In genomic region chr19:53405810-53406209, GRCm38 (mm10) we compare ENCODE assay signal across 22 mouse cellular contexts. TPM values are rescaled to one million over a fixed set of nuclear protein-coding genes. Genes with fewer than 3 reads are reported as not detected.
DNase-seq lines count a peak whose midpoint lies in the region; ATAC-seq and TF ChIP-seq lines count a peak whose summit lies in the region.
"Had no signal": no experiment of that assay in that cellular context is flagged by ENCODE, and none has a peak within 500 bp of the region (broad histone marks: within the 10 kb centered on the region; RNA-seq: fewer than 3 reads in every experiment).

No protein-coding gene starts in this region.

- H3K4me1 ChIP-seq in embryonic fibroblast, embryonic 13.5 days (ENCODE audit: control insufficient read depth, insufficient read depth, low read length), result peaks cover 14% of the 10 kb centered on the region
- H3K4me1 ChIP-seq in stomach, embryonic 16.5 days (ENCODE audit: control insufficient read depth, insufficient read depth, low read length), result no peaks in the 10 kb centered on the region
- H3K4me1 ChIP-seq in midbrain, embryonic 14.5 days (ENCODE audit: control insufficient read depth, insufficient read depth, low read length), result no peaks in the 10 kb centered on the region
- H3K4me1 ChIP-seq: hindbrain, embryonic 12.5 days had no signal

- H3K4me2 ChIP-seq in stomach, embryonic 16.5 days (ENCODE audit: low read depth, low read length), result no peak overlapping the region
- no peak overlapping the region for H3K4me2 ChIP-seq in midbrain, embryonic 14.5 days (ENCODE audit: low read length)
- H3K4me2 ChIP-seq: embryonic facial prominence, embryonic 13.5 days; forebrain, embryonic 13.5 days; hindbrain, embryonic 12.5 days had no signal

- no peaks in the 10 kb centered on the region for H3K27me3 ChIP-seq in C2C12 (ENCODE audit: control insufficient read depth, insufficient read depth, insufficient read length)
- no peaks in the 10 kb centered on the region for H3K27me3 ChIP-seq in stomach, embryonic 16.5 days (ENCODE audit: control insufficient read depth, insufficient read depth, low read length)
- no peaks in the 10 kb centered on the region for H3K27me3 ChIP-seq in midbrain, embryonic 14.5 days (ENCODE audit: control insufficient read depth, insufficient read depth, low read length)
- H3K27me3 ChIP-seq: embryonic facial prominence, embryonic 13.5 days; forebrain, embryonic 13.5 days; hindbrain, embryonic 12.5 days had no signal

- no peaks in the 10 kb centered on the region for H3K36me3 ChIP-seq in C2C12 (ENCODE audit: control insufficient read depth, insufficient read depth)
- H3K36me3 ChIP-seq in stomach, embryonic 16.5 days (ENCODE audit: control insufficient read depth, insufficient read depth, low read length), result no peaks in the 10 kb centered on the region
- no peaks in the 10 kb centered on the region for H3K36me3 ChIP-seq in midbrain, embryonic 14.5 days (ENCODE audit: control insufficient read depth, insufficient read depth, low read length)
- H3K36me3 ChIP-seq: embryonic facial prominence, embryonic 13.5 days; heart, embryonic 10.5 days; hindbrain, embryonic 12.5 days had no signal

- H3K27ac ChIP-seq in embryonic fibroblast, embryonic 13.5 days (ENCODE audit: insufficient read depth, low read length), result peak overlapping the region; percentile 79; the same call in 1 of the 2 replicates
- H3K27ac ChIP-seq in stomach, embryonic 16.5 days (ENCODE audit: low read length), result no peak overlapping the region
- H3K27ac ChIP-seq in midbrain, embryonic 14.5 days (replicated peaks; ENCODE audit: low read depth, low read length), result no peak overlapping the region
- H3K27ac ChIP-seq: embryonic facial prominence, embryonic 13.5 days; forebrain, embryonic 13.5 days; heart, embryonic 10.5 days; hindbrain, embryonic 12.5 days had no signal

- DNase-seq in 3T3-L1 (ENCODE audit: low read depth, low spot score), result peak; percentile 85
- no peak for DNase-seq in B cell, adult 2 months
- no peak for DNase-seq in midbrain, embryonic 14.5 days
- no peak for DNase-seq in spleen, adult 12 weeks (ENCODE audit: low spot score)
- DNase-seq: adrenal gland, postnatal 10 days; cerebellum, adult 11-12 months; cerebellum, postnatal 36 days; forebrain, postnatal 0 days; gastrocnemius, postnatal 14 days; heart, postnatal 10 days; heart, postnatal 4 days had no signal

- no peak for TF ChIP-seq POLR2A in embryonic fibroblast, embryonic 13.5 days (IDR thresholded peaks at IDR 0.05; ENCODE audit: low read depth, low read length)

- no peak for TF ChIP-seq CTCF in C2C12 (IDR thresholded peaks at IDR 0.05; ENCODE audit: control insufficient read depth, insufficient read depth, insufficient read length)
- no peak for TF ChIP-seq CTCF in embryonic fibroblast, embryonic 13.5 days (IDR thresholded peaks at IDR 0.05; ENCODE audit: borderline replicate concordance, insufficient read depth, low read length)

- H3K9me3 ChIP-seq in stomach, embryonic 16.5 days (replicated peaks; ENCODE audit: control insufficient read depth, low read length), result no peaks in the 10 kb centered on the region
- H3K9me3 ChIP-seq in midbrain, embryonic 14.5 days (ENCODE audit: control insufficient read depth, low read length), result no peaks in the 10 kb centered on the region
- H3K9me3 ChIP-seq: embryonic facial prominence, embryonic 13.5 days; forebrain, embryonic 13.5 days; heart, embryonic 10.5 days; hindbrain, embryonic 12.5 days had no signal

- 0 out of 2 replicates have a peak, but pooled peaks have one; percentile 23 for ATAC-seq in stomach, embryonic 16.5 days (ENCODE audit: insufficient read depth, low FRiP score)
- ATAC-seq in midbrain, embryonic 14.5 days (ENCODE audit: low FRiP score, low TSS enrichment), result no peak
- ATAC-seq: forebrain, embryonic 13.5 days had no signal

- no peak overlapping the region for H3ac ChIP-seq in C2C12 (ENCODE audit: control insufficient read depth, insufficient read length, low read depth)

- 48% methylated on average over 2 of the region's 2 CpGs for WGBS in stomach, embryonic 16.5 days
- 73% methylated on average over 2 of the region's 2 CpGs for WGBS in midbrain, embryonic 14.5 days

- no peak overlapping the region for H3K4me3 ChIP-seq in C2C12 (ENCODE audit: insufficient read depth, poor library complexity, severe bottlenecking)
- no peak overlapping the region for H3K4me3 ChIP-seq in embryonic fibroblast, embryonic 13.5 days (ENCODE audit: insufficient read depth, low read length)
- H3K4me3 ChIP-seq in stomach, embryonic 16.5 days (replicated peaks; ENCODE audit: low read length), result no peak overlapping the region
- H3K4me3 ChIP-seq in midbrain, embryonic 14.5 days (replicated peaks; ENCODE audit: low read depth, low read length), result no peak overlapping the region
- H3K4me3 ChIP-seq: embryonic facial prominence, embryonic 13.5 days; forebrain, embryonic 13.5 days; heart, embryonic 10.5 days; hindbrain, embryonic 12.5 days had no signal

- H3K79me3 ChIP-seq in C2C12 (ENCODE audit: low read depth), result no peaks in the 10 kb centered on the region

- no peaks in the 10 kb centered on the region for H3K79me2 ChIP-seq in C2C12 (ENCODE audit: control insufficient read depth, insufficient read depth)

- no peak overlapping the region for H3K9ac ChIP-seq in stomach, embryonic 16.5 days (ENCODE audit: low read length)
- no peak overlapping the region for H3K9ac ChIP-seq in midbrain, embryonic 14.5 days (replicated peaks; ENCODE audit: low read length)
- H3K9ac ChIP-seq: embryonic facial prominence, embryonic 13.5 days; forebrain, embryonic 13.5 days; forebrain, postnatal 0 days; hindbrain, embryonic 12.5 days had no signal

TF ChIP-seq in C2C12, 6 proteins besides CTCF, POLR2A, EP300 and RAD21:
- TF ChIP-seq MYOG (IDR thresholded peaks at IDR 0.05; ENCODE audit: control insufficient read depth, extremely low read depth, insufficient read length) (no peak), MYOD1 (IDR thresholded peaks at IDR 0.05; ENCODE audit: control insufficient read depth, insufficient read length, low read depth) (peak; percentile 49), CEBPB (IDR thresholded peaks at IDR 0.05; ENCODE audit: low read depth) (no peak), USF1 (IDR thresholded peaks at IDR 0.05; ENCODE audit: low read depth) (no peak), MAX (IDR thresholded peaks at IDR 0.05) (no peak), FOSL1 (IDR thresholded peaks at IDR 0.05; ENCODE audit: insufficient read depth, low read length, poor library complexity, severe bottlenecking) (no peak)
TF ChIP-seq in C2C12: peak in this region for 1.

RNA-seq across cellular contexts. Expression of gene Smndc1, which starts 15.4 kb away (rescaled TPM):
- polyA plus RNA-seq in C2C12 (2012; fragmentation: generic; extraction: Trizol), result 31.9 TPM
- polyA plus RNA-seq in embryonic fibroblast, embryonic 13.5 days (2011; ENCODE audit: insufficient read length, low read depth, missing spikeins), result 55.0 and 61.7 TPM in 2 replicates
- polyA plus RNA-seq in stomach, embryonic 16.5 days (2015; fragmentation: Nextera tagmentation; extraction: Ambion mirVana), result 33.0 and 35.9 TPM in 2 replicates
- 37.2 and 42.0 TPM in 2 replicates for polyA plus RNA-seq in midbrain, embryonic 14.5 days (2014; fragmentation: Nextera tagmentation; extraction: Ambion mirVana)

RNA-seq across cellular contexts. Expression of gene Gm10197, which starts 34.2 kb away (rescaled TPM):
- polyA plus RNA-seq in C2C12 (2012; fragmentation: generic; extraction: Trizol), result not detected
- polyA plus RNA-seq in embryonic fibroblast, embryonic 13.5 days (2011; ENCODE audit: insufficient read length, low read depth, missing spikeins), result not detected in 2 replicates
- not detected in 2 replicates for polyA plus RNA-seq in stomach, embryonic 16.5 days (2015; fragmentation: Nextera tagmentation; extraction: Ambion mirVana)
- 4.4 TPM in 1 of 2 replicates, not detected in the other for polyA plus RNA-seq in midbrain, embryonic 14.5 days (2014; fragmentation: Nextera tagmentation; extraction: Ambion mirVana)
- polyA plus RNA-seq: brain, embryonic 14.5 days; embryonic facial prominence, embryonic 13.5 days; forebrain, embryonic 13.5 days; forebrain, postnatal 0 days; gonadal fat pad, adult 2 months; heart, embryonic 10.5 days; heart, embryonic 14.5 days; hindbrain, embryonic 12.5 days; hindbrain, embryonic 16.5 days had no signal
